ENCODE assay signal across 1 mouse cellular context in genomic region chr7:109609565-109610345, GRCm38 (mm10).
TF ChIP-seq lines count a peak whose summit lies in the region.

No protein-coding gene starts in this region.

TF ChIP-seq in CH12.LX, 34 proteins besides CTCF, POLR2A, EP300 and RAD21 (continued from another document):
- TF ChIP-seq ZC3H11A (IDR thresholded peaks at IDR 0.05; ENCODE audit: low read depth, low read length) (no peak), IRF4 (IDR thresholded peaks at IDR 0.05; ENCODE audit: low read depth, low read length) (no peak), RCOR1 (conservative IDR thresholded peaks at IDR 0.05; ENCODE audit: low read depth, low read length) (no peak), CHD2 (IDR thresholded peaks at IDR 0.05; ENCODE audit: low read length) (no peak), KAT2A (IDR thresholded peaks at IDR 0.05; ENCODE audit: insufficient replicate concordance, low read length) (no peak), MAX (IDR thresholded peaks at IDR 0.05; ENCODE audit: low read length) (no peak), NELFE (IDR thresholded peaks at IDR 0.05; ENCODE audit: low read depth, low read length) (no peak), ELF1 (IDR thresholded peaks at IDR 0.05; ENCODE audit: low read depth, low read length) (no peak), MYC (IDR thresholded peaks at IDR 0.05; ENCODE audit: low read depth, low read length) (no peak), CHD1 (IDR thresholded peaks at IDR 0.05; ENCODE audit: low read depth, low read length) (no peak), TBP (conservative IDR thresholded peaks at IDR 0.05; ENCODE audit: low read depth, low read length) (no peak)
